Mouse (Mus musculus): ENCODE measurements around the gene Dap. TPM values are rescaled to one million over a fixed set of nuclear protein-coding genes. Genes with fewer than 3 reads are reported as not detected.

Gene Dap
- polyA plus RNA-seq, 1 experiment: 56.9 TPM

DNA sequence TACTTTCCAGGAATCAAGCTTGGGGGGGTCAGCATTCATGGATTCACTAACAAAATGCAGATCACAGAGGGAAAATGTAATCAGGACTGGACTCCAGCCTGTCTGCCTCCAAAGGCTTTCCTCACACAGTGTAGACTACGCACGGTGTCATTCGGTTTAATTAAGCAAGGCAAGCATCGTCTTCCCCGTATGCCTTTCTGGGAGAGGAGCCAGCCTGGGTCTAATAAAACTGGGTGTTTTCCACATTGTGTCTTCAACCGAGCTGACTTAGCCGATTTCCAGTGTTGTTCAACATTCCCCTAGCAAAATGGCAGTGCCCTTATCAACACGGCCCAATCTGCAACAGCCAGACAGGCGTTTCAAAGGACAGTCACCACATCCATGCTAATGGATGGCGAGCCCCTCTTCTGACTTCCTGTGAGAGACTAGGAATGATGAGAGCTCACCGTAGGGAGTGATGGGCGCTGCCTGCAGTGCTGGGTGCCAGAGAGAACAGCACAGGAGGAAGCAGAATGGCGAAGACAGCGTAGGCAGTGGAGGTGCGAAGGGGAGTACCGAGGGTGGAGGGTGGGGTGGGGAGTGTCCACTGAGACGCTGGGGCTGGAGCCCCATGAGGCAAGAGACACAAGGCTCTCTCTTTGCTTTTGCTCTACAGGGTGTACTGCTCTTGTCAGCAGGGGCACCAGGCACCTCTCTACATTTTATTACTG is 61.0 kb downstream of the Dap start:
- Histone ChIP-seq H3K4me1 (ENCODE audit: control insufficient read depth, insufficient read depth, low read length) (peaks cover 2% of the 10 kb centered on the region; the same call in 1 of the 2 replicates), H3K27ac (ENCODE audit: control insufficient read depth, insufficient read depth, low read depth, low read length, poor library complexity) (no peak overlapping the region), H3K4me3 (replicated peaks; ENCODE audit: control insufficient read depth, low read depth, low read length) (no peak overlapping the region)
- WGBS: 85% methylated on average over 17 of the region's 17 CpGs
- TF ChIP-seq POLR2A (IDR thresholded peaks at IDR 0.05; ENCODE audit: borderline replicate concordance, control insufficient read depth, low read depth, low read length) (no peak), CTCF (IDR thresholded peaks at IDR 0.05; ENCODE audit: control insufficient read depth, insufficient read depth, low read length) (no peak)

DNA sequence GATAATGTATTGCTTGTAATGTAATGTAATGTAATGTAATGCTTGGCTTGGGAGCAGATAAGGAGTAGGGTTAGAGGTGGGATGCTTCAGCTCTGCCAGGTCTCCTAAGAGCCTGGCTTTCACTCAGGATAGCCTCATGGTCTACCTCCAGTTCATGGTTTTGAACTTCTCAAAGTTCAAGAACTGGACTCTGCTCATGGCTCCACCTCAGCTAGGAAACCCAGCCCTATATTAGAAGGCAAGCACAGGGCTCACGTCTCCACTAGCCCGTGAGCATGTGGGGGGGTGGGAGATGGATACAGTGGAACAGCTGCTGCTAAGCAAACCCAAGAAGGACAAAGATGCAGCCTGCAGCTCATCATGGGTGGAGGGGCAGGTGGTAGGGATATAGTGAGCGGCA is 61.6 kb downstream of the Dap start:
- Histone ChIP-seq H3K4me1 (ENCODE audit: control insufficient read depth, insufficient read depth, low read length) (no peaks in the 10 kb centered on the region), H3K27ac (ENCODE audit: control insufficient read depth, insufficient read depth, low read depth, low read length, poor library complexity) (no peak overlapping the region), H3K4me3 (replicated peaks; ENCODE audit: control insufficient read depth, low read depth, low read length) (no peak overlapping the region)
- TF ChIP-seq POLR2A (IDR thresholded peaks at IDR 0.05; ENCODE audit: borderline replicate concordance, control insufficient read depth, low read depth, low read length) (no peak), CTCF (IDR thresholded peaks at IDR 0.05; ENCODE audit: control insufficient read depth, insufficient read depth, low read length) (no peak)
- WGBS: 74% methylated on average over 3 of the region's 3 CpGs

DNA sequence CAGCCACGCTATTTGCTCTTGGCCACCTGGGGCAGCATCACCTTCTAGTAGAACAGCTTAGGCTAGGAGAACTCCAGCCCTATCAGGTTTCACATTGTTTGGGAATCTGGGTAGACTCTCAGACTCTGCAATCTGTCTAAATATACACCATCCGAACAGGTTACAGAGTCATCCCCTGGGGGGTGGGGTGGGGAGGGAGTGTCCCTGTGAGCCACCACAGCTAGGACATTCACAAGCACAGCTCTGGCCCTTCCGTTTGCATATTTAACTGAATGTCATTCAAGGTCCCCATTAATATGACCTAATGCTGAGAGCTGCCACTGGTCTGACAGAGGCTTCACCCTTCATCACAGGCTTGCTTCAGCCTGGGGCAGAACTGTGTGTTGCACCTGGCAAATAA is 68.5 kb downstream of the Dap start:
- H3K4me3 ChIP-seq (replicated peaks; ENCODE audit: control insufficient read depth, low read depth, low read length): no peak overlapping the region
- WGBS: 80% methylated on average over 3 of the region's 3 CpGs
- H3K27ac ChIP-seq (ENCODE audit: control insufficient read depth, insufficient read depth, low read depth, low read length, poor library complexity): no peak overlapping the region
- H3K4me1 ChIP-seq (ENCODE audit: control insufficient read depth, insufficient read depth, low read length): no peaks in the 10 kb centered on the region; the same call in 1 of the 2 replicates
- TF ChIP-seq POLR2A (IDR thresholded peaks at IDR 0.05; ENCODE audit: borderline replicate concordance, control insufficient read depth, low read depth, low read length) (no peak), CTCF (IDR thresholded peaks at IDR 0.05; ENCODE audit: control insufficient read depth, insufficient read depth, low read length) (no peak)

DNA sequence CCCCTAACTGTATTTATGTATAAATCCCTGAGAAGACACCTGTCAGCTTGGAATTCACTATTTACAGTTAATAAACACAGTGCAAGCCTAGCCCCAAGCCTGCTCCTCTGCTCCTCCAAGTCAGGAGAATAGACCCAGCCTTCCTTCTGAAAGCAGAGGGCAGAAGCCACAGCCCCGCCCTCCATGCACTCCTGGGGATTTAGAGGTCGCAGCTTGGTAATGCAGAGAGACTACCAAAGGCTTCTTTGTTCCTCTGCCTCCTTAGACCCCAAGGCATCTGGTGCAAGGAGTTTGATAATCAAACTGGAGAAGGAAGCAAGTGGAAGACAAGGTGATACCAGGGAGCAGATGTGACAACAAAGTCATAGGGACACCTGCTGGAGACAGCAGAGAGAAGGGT is 70.2 kb downstream of the Dap start:
- 33% methylated on average over 2 of the region's 2 CpGs for WGBS
- no peak for TF ChIP-seq CTCF (IDR thresholded peaks at IDR 0.05; ENCODE audit: control insufficient read depth, insufficient read depth, low read length)
- TF ChIP-seq POLR2A (IDR thresholded peaks at IDR 0.05; ENCODE audit: borderline replicate concordance, control insufficient read depth, low read depth, low read length): no peak
- Histone ChIP-seq H3K27ac (ENCODE audit: control insufficient read depth, insufficient read depth, low read depth, low read length, poor library complexity) (no peak overlapping the region), H3K4me1 (ENCODE audit: control insufficient read depth, insufficient read depth, low read length) (no peaks in the 10 kb centered on the region; the same call in 1 of the 2 replicates), H3K4me3 (replicated peaks; ENCODE audit: control insufficient read depth, low read depth, low read length) (no peak overlapping the region)

DNA sequence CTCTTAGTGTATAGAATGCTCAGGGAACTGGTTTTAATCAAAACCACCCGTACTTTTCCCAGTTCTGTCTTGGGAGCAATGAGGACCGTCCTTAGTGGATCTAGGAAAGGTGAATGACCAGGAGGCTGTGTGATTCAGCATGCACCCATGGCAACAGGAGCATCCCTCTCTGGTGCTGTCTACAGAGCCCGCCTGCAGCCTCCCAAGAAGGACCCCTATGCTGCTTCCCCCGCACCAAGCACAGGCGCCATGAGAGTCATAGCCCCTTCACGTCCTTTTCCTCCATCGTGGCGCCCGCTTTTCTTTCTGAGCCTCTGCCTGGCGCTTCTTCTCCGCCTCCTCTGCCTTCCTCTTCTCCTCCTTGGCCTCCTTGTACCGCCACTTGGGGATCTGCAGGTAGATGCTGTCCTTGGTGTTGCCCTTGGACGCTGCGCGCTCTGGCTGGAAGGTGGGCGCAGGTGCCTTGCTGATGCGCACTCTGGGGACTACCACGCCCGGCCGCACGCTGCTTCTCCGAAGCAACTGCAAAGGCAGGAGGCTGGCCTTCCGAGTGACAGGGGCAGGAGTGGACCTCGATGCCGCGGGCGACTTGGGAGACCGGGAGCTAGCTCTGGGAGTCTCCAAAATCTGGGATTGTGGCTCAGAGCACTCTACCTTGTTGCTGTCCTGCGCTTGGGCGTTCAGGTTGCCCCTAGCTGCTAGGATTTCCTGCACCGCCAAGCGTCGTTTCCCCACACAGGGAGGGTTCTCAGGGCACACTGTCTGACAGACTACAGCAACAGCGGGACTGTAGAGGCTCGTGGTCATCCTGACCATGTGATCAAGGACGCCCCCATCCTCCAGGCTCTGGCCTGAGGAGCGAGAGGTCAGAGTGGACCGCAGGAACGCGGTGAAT is 73.0 kb downstream of the Dap start:
- H3K4me1 ChIP-seq (ENCODE audit: control insufficient read depth, insufficient read depth, low read length): no peaks in the 10 kb centered on the region; the same call in 1 of the 2 replicates
- no peak for TF ChIP-seq CTCF (IDR thresholded peaks at IDR 0.05; ENCODE audit: control insufficient read depth, insufficient read depth, low read length)
- TF ChIP-seq POLR2A (IDR thresholded peaks at IDR 0.05; ENCODE audit: borderline replicate concordance, control insufficient read depth, low read depth, low read length): no peak
- 85% methylated on average over 40 of the region's 40 CpGs for WGBS

DNA sequence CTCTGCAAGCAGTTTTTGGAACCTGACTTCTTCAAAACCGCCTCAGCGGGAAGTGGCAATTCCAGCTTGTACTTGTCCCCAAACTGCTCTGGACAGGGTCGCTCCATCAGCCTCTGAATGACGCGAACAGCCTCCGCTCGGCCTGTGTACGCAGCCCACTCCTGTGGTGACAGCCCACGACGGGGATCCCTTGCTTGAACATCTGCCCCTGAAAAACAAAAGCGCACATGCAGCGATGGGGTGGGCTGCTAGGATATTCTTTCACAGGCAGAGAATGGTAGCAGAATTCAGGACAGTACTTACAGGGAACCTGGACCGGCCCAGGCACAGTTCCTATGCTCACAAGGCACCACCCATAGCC is 73.6 kb downstream of the Dap start:
- Histone ChIP-seq H3K4me1 (ENCODE audit: control insufficient read depth, insufficient read depth, low read length) (no peaks in the 10 kb centered on the region), H3K4me3 (replicated peaks; ENCODE audit: control insufficient read depth, low read depth, low read length) (no peak overlapping the region), H3K27ac (ENCODE audit: control insufficient read depth, insufficient read depth, low read depth, low read length, poor library complexity) (no peak overlapping the region)
- 85% methylated on average over 13 of the region's 13 CpGs for WGBS
- TF ChIP-seq POLR2A (IDR thresholded peaks at IDR 0.05; ENCODE audit: borderline replicate concordance, control insufficient read depth, low read depth, low read length) (no peak), CTCF (IDR thresholded peaks at IDR 0.05; ENCODE audit: control insufficient read depth, insufficient read depth, low read length) (no peak)

More for the DNA sequence above, 73.0 kb downstream of the Dap start:
- Histone ChIP-seq H3K27ac (ENCODE audit: control insufficient read depth, insufficient read depth, low read depth, low read length, poor library complexity) (no peak overlapping the region), H3K4me3 (replicated peaks; ENCODE audit: control insufficient read depth, low read depth, low read length) (no peak overlapping the region)

DNA sequence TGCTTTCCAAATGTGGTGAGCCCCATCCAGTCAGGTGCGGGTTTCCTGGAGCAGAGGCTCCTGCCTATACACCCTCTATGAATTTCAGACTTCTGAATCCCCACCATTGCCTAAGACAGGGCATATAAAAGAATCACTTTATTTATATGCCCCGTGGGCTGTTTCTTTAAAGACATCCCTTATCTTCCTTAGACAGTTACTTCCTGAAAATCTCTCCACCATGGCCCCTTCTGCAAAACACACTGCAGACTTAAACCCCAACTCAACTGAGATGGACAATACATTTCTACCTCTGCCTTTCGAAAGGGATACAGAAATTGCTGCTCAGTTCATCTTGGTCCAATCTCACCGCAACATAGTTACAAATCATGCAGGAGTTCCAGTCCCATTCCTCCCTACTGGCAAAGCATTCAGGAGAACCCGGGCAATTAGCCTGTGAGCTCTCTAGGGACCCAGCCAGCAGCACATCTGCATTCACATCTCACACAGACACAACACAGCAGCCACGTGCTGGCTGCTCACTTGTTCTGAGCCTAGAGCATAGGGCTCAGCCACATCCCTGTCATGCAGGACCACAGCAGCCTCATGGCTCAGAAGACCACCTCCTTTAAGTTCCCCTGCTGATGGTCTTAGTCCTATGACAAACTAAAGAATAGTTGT is 75.3 kb downstream of the Dap start:
- TF ChIP-seq POLR2A (IDR thresholded peaks at IDR 0.05; ENCODE audit: borderline replicate concordance, control insufficient read depth, low read depth, low read length): no peak
- TF ChIP-seq CTCF (IDR thresholded peaks at IDR 0.05; ENCODE audit: control insufficient read depth, insufficient read depth, low read length): no peak
- WGBS: 33% methylated on average over 6 of the region's 6 CpGs
- Histone ChIP-seq H3K4me3 (replicated peaks; ENCODE audit: control insufficient read depth, low read depth, low read length) (no peak overlapping the region), H3K4me1 (ENCODE audit: control insufficient read depth, insufficient read depth, low read length) (no peaks in the 10 kb centered on the region; the same call in 1 of the 2 replicates), H3K27ac (ENCODE audit: control insufficient read depth, insufficient read depth, low read depth, low read length, poor library complexity) (no peak overlapping the region)
